Mouse (Mus musculus): ENCODE measurements around the gene Clec2d. TPM values are rescaled to one million over a fixed set of nuclear protein-coding genes. Genes with fewer than 3 reads are reported as not detected.

Clec2d gene
- total RNA-seq, 1 experiment from 2014 or later, result 543 TPM

DNA sequence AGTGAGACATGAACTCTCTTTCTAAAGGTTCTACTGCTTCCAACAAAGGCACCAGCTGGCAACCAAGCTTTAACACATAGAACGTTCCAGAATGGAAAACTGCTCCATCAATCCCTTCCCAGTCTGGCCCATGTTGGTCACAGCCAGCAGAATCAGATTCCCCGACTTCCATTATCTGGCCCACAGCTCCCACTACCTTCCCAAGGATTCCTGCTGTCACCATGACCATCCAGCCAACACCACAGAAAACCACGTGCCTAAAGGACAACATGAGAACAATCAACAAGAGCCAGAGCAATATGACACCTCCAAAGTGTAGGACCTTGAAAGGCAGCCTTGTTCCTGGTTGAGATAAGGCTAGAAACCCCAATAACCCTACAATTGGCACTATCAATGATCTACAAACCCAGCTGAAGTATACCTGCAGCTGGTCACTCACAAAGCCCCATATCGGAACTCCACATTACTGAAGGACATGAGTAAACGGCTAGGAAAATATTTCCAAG, 37.8 kb downstream of the Clec2d start:
- no peak for ATAC-seq (ENCODE audit: extremely low read depth, insufficient number of reproducible peaks, low FRiP score, poor library complexity, severe bottlenecking)

DNA sequence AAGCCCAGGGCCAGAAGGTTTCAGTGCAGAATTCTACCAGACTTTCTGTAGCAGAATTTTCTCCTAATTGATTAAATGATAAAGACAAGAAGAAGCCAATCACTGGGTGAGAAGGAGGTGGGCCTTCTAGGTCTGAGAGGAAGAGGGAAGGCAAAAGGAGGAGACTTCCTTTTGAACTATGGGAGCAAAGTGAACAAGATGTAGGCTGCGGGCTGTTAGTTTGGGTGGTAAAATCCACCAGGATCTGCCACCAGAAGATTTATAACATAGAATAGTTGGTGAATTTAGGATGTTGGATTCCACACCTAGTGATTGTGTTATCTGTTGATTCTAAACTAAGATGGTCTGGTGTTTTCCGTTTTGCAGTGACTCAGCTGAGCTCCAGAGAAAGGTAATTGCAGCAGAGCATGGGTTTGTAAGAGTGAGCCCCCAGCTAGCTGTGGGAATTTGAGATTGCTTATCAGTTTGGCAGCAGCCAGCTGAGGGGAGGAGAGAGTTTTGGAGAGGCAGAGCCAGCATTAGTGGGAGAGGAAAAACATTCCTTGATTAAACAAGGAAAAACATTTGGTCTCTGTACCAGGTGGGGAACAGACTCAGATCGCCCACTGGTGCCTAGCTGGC, 39.6 kb downstream of the Clec2d start:
- ATAC-seq (ENCODE audit: extremely low read depth, insufficient number of reproducible peaks, low FRiP score, poor library complexity, severe bottlenecking), result no peak

DNA sequence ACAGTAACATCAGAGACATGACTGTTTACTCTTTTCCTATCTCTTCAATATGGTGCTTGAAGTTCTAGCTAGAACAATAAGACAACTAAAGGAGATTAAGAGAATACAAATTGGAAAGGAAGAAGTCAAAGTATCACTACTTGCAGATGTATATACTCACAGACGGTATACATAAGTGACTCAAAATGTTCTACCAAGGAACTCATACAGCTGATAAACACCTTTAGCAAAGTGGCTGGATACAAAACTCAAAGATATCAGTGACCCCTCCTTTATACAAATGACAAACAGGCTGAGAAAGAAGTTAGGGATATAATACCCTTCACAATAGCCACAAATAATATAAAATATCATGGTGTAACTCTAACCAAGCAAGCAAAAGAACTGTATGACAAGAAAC, 40.6 kb downstream of the Clec2d start:
- ATAC-seq (ENCODE audit: extremely low read depth, insufficient number of reproducible peaks, low FRiP score, poor library complexity, severe bottlenecking), result no peak

DNA sequence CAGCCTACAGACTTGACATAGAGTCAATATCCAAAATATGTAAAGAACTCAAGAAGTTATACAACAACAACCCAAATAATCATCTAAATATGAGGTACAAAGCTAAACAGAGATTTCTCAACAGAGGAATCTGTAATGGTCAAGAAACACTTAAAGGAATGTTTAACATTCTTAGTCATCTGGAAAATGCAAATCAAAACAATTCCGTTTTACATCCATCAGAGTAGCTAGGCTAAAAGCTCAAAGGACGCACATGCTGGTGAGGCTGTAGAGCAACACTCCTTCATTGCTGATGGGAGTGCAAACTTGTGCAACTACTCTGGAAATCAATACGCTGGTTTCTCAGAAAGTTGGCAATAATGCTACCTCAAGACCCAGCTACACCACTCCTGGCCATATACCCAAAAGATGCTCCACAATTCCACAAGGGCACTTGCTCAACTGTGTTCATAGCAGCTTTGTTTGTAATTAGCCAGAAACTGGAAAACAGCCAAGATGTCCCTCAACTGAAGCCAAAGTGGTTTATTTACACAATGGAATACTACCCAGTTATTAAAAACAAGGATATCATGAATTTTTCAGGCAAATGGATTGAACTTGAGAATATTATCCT, 41.9 kb downstream of the Clec2d start:
- ATAC-seq (ENCODE audit: extremely low read depth, insufficient number of reproducible peaks, low FRiP score, poor library complexity, severe bottlenecking), result no peak

DNA sequence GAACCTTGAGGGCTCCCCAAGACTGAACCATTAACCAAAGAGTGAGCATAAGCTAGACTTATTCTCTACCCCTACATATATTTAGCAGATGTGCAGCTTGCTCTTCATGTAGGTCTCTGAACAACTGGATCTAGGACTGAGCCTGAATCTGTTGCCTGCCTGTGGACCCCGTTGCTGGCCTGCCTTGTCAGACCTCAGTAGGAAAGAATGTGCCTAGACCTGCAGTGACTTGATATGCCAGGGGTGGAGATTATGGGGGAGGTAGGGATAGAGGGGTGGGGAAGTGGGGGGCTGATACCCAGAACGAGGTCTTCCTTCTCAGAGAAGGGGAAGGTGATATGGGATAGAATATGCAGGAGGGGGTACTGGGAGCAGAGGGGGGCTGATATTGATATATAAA, 43.2 kb downstream of the Clec2d start:
- ATAC-seq (ENCODE audit: extremely low read depth, insufficient number of reproducible peaks, low FRiP score, poor library complexity, severe bottlenecking), result no peak

DNA sequence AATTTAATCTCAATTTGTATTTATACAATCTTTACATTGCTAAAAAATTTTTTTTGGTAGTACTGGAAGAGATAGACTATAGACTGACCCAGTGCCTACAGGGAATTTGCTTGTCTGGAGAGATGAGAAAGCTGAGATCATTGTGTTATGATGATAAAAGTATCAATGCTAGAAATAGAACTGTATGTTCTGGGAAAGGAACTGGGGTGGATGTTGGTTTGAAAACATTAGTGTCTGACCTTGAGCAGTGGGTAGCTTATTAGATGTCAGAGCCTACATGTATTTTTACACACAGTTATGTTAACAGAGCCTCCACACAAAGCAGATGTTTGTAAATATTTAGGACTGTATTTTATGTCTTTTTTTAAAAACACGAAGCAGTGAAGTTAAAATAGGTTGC, 43.7 kb downstream of the Clec2d start:
- no peak for ATAC-seq (ENCODE audit: extremely low read depth, insufficient number of reproducible peaks, low FRiP score, poor library complexity, severe bottlenecking)

DNA sequence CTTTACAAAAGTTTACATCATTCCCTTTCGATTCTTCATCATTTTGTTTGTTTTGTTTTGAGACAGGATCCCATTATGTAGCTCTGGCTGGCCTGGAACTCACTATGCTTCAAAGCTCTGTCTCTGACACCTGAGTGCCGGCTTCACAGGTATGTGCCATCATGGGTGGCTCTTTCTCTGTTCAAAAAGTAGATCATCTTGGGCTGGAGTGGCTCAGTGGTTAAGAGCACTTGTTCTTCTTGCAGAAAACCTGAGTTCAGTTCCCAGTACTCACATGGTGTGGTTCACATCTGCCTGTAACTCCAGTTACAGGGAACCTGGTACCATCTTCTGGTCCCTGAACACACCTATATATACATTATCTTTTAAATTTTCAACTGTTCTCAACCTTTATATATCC, 44.7 kb downstream of the Clec2d start:
- no peak for ATAC-seq (ENCODE audit: extremely low read depth, insufficient number of reproducible peaks, low FRiP score, poor library complexity, severe bottlenecking)

DNA sequence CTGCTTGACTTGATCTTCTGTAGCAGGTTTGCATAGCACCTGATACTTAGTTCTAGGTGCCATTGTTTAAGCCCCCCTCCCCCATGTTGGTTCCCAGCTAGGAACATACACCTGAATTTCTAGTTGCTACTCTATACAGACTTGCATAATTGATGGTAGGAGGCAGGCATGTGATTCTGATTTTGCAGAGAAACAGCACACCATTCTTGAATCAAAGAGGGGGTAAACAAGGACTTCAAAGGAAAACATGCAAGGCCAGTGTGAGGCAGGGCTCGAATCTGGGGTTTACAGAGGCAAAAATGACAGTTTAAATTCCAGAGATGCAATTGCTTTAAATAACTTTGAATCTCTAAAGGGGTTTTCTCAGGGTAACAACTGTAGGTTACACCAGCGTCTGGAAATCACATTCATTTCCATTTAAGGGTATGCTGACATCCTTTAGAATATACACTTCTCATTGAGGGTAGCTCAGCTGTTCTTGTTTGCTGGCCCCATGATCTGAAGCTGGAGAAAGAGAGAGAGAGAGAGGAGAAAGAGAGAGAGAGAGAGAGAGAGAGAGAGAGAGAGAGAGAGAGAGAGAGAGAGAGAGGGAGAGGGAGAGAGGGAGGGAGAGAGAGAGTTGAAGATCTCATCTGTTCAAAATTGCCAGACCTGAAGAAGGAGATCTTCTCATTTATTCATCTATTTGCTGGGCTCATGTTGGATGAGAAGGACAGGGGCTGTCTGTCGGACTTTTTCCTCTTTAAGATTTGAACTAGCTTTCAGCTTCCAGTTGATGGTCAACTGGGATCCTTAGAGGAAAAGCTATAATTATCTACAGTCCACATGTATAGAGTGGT, 48.7 kb downstream of the Clec2d start:
- no peak for ATAC-seq (ENCODE audit: extremely low read depth, insufficient number of reproducible peaks, low FRiP score, poor library complexity, severe bottlenecking)

DNA sequence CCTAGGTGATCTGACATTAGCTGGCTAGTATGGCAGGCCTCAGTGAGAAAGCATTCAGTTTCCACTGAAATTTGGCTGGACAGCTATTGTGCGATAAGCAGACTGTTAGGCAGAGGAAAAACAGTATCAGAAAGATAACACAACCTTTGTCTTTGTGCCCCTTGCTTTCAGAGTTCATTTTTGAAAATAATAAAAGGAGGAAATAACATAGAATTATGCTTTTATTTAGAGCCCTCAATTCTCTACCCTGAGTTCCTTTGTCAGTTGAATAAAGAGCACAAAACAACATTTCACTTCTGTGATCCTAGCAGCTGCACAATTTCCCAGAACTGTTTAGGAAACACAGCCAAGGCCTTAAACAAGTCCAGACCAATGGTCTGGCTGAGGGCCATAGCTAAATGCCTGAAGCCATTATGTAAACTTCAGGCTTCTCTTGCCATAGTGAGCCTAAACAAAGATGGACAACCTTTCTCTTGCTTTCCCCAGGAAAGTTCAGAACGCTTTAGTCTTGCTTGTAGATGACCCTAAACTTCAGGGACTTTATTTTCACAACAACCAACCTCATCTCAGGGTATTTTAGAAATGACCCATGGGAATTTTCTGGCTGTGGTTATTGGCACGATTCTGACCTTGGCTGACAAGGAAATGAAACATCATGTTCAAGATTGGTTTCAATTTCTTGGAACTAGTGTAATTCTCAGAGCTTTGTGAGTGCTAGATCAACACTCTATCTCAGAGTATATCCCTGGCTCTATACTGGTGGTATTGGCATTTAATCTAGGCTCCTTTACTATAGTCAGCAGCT, 49.6 kb downstream of the Clec2d start:
- no peak for ATAC-seq (ENCODE audit: extremely low read depth, insufficient number of reproducible peaks, low FRiP score, poor library complexity, severe bottlenecking)

DNA sequence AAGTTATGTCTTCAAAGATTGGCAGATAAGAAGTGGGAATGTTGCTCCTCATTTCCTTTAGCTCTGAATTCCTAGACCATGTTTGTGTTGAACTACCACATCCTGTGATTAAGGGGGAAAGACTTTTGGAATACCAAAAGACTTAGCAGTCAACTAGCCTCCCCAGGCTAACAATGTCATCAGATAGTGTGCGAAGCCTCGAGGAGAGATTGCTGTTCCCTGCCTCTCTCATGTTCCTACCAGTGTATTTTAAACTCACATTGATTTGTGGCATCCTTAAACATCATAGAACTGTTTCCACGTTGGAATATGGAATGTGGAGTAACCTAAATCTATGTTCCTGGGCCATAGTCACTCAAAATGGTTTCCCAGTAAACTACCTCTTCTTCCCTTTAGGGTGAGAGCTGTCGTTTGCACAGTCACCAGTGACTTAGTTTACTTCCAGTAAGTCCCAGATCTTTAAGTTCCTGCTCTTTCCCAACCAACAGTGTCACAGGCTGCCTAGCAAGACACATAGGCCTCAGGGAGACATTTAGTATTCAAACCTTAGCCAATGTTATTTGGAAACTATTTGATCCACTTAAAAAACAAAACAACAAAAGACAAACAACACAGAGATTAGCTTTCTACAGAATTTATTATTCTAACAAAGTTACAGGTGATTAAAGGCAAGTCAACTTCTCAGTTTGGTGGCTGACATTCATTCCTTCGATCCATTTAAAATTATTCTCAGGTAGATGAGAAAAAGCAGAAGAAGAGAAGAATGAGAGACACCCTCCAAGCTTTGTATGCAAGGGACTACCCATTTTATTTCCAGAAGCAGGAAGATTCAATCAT, 51.8 kb downstream of the Clec2d start:
- ATAC-seq (ENCODE audit: extremely low read depth, insufficient number of reproducible peaks, low FRiP score, poor library complexity, severe bottlenecking), result no peak

DNA sequence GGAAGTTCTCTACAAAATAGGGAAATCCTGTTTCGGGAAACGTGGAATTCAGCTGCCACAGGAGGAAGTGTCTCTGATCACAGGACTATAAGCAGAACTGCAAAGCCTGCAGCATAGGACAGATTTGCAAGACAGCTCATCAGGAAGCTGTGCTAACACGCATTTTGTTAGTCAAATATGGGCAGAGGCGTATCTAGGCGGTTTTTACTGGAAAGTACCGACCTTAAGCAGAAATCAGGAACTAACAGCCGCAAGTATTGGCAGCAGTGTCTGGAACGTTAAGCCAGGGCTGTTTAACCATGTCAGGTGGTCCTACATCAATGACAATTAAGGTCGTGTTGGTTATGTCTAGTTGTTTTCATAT, 52.4 kb downstream of the Clec2d start:
- ATAC-seq (ENCODE audit: extremely low read depth, insufficient number of reproducible peaks, low FRiP score, poor library complexity, severe bottlenecking), result peak; percentile 79

DNA sequence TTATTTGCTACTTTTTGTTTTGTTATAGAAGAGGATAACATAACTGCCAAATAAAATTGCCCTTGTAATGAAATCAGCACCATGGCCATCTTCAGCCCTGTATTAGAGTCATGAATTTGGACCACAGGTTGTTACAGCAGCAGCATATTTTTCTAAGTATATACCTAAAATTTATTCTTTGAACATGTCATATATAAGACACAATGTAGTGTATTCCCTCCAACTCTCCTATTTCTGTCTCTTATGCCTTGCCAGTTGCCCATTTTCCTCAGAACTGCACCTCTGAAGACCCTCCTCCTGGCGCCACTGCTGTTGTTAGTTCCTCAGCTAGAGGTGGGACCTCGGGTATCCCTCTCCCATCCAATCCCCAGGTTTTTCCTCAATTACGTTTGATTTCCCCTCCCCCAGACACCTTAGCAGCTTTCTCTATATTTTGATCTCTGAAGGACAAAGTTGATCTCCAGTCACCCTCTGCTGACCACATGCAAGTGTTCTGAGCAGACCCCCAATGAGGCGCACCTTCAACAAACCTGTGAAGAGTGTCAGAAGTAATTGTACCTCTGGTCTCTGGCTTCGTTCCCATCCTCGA, 53.0 kb downstream of the Clec2d start:
- no peak for ATAC-seq (ENCODE audit: extremely low read depth, insufficient number of reproducible peaks, low FRiP score, poor library complexity, severe bottlenecking)

DNA sequence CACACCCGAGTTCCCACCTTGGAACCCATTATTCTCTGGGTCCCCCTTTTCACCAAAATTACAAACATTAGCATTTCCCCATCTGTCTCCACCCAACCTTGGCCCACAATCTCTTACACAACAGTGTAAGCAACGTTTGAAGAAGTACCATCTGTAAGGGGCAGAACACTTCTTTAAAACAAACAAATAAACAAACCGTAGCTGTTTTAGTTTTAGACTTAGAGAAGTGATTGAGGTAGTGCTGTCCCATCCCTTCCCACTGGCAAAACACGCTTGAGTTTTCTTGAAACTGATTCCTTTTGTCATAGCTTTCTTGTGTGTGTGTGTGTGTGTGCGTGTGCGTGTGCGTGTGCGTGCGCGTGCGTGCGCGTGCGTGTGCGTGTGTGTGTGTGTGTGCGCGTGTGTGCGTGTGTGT, 53.5 kb downstream of the Clec2d start:
- peak; percentile 34 for ATAC-seq (ENCODE audit: extremely low read depth, insufficient number of reproducible peaks, low FRiP score, poor library complexity, severe bottlenecking)

DNA sequence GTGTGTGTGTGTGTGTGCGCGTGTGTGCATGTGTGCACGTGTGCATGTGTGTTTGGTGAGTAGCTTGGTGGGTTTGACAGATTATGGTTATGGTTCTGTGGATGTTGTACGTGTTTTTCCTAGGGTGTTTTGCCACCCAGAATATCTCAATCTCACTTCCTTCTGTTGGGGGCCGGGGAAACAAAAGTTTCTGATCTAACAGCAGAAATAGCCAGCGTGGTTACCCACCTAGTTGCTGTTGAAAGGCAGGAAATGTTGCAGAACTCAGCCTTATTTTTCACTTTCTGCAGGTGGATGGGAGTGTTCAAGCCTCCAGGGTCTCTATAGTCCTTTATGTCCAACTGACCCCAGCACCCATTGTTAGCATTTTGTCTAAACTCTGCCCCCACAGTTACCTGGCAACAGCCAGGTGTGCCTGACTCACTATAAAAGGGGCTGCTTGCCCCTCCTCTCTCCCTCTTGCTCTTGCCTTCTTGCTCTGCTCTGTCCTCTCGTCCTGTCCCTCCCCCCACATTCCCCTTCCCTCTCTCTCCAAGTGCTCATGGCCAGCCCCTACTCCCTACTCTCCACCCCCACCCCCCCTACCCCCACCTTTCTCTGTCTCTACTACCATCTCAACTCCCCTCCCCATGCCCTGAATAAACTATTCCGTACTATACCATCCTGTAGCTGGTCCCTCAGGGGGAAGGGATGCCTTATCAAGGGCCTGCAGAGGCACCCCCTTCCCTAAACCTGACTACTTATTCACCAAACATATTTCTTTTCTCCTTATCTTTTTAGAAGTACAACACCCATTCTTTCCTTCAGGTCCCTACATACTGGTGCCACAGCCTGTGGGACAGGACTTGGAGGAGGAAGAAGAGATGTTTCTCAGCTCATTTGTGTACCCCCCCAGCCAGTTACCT, 54.3 kb downstream of the Clec2d start:
- ATAC-seq (ENCODE audit: extremely low read depth, insufficient number of reproducible peaks, low FRiP score, poor library complexity, severe bottlenecking), result no peak

DNA sequence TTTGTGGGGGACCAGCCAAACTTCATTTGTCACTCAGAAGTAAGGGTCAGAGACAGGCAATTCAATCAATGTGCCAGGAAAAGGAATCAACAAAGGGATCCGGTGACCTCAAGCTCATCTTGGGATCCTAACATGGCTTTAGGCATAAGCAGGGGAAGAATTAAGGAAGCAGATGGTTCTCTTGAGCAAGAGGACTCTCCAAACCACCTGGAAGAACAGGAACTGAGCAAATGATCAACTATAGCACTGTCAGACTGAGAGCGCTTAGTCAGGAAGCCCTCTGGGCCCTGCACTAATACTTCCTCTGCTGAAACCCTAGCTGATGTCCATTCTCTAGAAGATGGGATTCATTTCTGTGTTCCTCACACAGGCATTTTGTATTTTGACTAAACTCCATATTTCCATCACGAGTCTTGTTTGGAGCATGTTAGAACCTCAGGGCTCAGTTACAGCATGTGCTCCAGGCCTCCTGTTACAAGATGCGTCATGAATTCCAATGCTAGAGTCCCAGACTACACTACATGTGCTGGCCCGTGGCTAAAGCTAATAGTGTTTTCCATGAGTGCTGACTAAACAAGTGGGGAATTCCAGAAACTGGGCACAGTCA, 55.5 kb downstream of the Clec2d start:
- 0 out of 2 replicates have a peak, but pooled peaks have one; percentile 17 for ATAC-seq (ENCODE audit: extremely low read depth, insufficient number of reproducible peaks, low FRiP score, poor library complexity, severe bottlenecking)

All from neutrophil, adult 5-6 weeks (primary cell).